ENCODE assay signal across 23 mouse cellular contexts in the genomic region with DNA sequence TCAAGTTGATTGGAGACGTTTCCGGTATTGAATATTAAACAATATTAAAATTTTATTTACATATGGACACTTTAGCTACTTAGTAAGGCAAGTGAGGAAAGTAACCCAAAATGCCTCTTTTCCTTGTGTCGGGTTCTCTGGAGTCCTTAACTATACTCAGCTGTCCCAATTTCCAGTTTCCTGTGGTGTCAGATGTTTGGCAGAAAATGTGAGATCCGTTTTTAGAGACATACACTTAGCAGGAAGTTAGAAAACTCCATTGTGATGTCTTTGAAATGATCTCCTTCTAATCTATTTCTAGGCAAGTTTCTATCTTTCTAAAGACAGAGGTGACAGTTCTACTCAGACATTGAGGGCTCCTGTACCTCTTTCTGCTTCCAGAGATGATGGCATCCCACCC.
"Had no signal": no experiment of that assay in that cellular context is flagged by ENCODE, and none has a peak within 500 bp of the region (broad histone marks: within the 10 kb centered on the region; RNA-seq: fewer than 3 reads in every experiment).

No protein-coding gene starts in this region.

- H3K27ac ChIP-seq: heart, embryonic 10.5 days; hindbrain, embryonic 10.5 days; hindbrain, embryonic 12.5 days; hindbrain, embryonic 14.5 days; intestine, embryonic 15.5 days; layer of hippocampus, adult 2 months; limb, embryonic 10.5 days; limb, embryonic 12.5 days; liver, embryonic 13.5 days had no signal

- ATAC-seq: hindbrain, embryonic 16.5 days; inflammation-experienced regulatory T-cells, adult 6 months; intestine, embryonic 15.5 days; intestine, postnatal 0 days had no signal

- H3K9me3 ChIP-seq: heart, embryonic 10.5 days; intestine, embryonic 15.5 days; limb, embryonic 10.5 days; liver, embryonic 13.5 days had no signal

- DNase-seq: gastrocnemius, postnatal 14 days; heart, adult 18-20 months; heart, postnatal 10 days; heart, postnatal 4 days; kidney, adult 18-20 months; kidney, adult 8-10 months; kidney, postnatal 10 days; kidney, postnatal 25 days; kidney, postnatal 4 days; liver; liver, embryonic 13.5 days had no signal

- H3K36me3 ChIP-seq: heart, embryonic 10.5 days; heart, embryonic 12.5 days; hindbrain, embryonic 10.5 days; hindbrain, embryonic 12.5 days; intestine, embryonic 15.5 days; limb, embryonic 10.5 days; limb, embryonic 12.5 days; liver, embryonic 13.5 days had no signal

- H3K27me3 ChIP-seq: heart, embryonic 12.5 days; hindbrain, embryonic 12.5 days; intestine, embryonic 15.5 days; limb, embryonic 12.5 days; liver, embryonic 13.5 days had no signal

- H3K4me3 ChIP-seq: heart, embryonic 10.5 days; heart, embryonic 12.5 days; hindbrain, embryonic 10.5 days; hindbrain, embryonic 12.5 days; intestine, embryonic 15.5 days; layer of hippocampus, adult 2 months; limb, embryonic 10.5 days; limb, embryonic 12.5 days; liver, embryonic 13.5 days had no signal

- H3K4me1 ChIP-seq: heart, embryonic 10.5 days; heart, embryonic 12.5 days; hindbrain, embryonic 10.5 days; hindbrain, embryonic 12.5 days; intestine, embryonic 15.5 days; limb, embryonic 10.5 days; limb, embryonic 12.5 days; liver, embryonic 13.5 days had no signal
